Mouse (Mus musculus) CD4-positive helper T cell, adult 2 months (primary cell): ENCODE measurements at regions not wholly inside any gene's neighbourhood (a gene's known extent, or its start where the extent isn't known, plus 50 kb on each side); places are given as distances from the start of the nearest gene placed in this dataset.
A peak's percentile ranks its signal among the peaks of the same experiment; 100 is the strongest.
"Not testable (repeated sequence)": the region's sequence is repeated elsewhere in the genome, so short reads cannot be mapped to it uniquely, and the experiment has no call there.

Experiments used
- DNase-seq: peaks from one replicate; pipeline ENCODE4 v3.0.0-alpha.2; 2012; ENCODE audit warnings: low read depth, missing footprints, low spot score

- DNase-seq, result not testable (repeated sequence)
These were observed 88.4 kb upstream of the Slc2a12 start for GRCm38 (mm10) chr10:22556401-22556800.

GRCm38 (mm10) chr10:22569250-22570010 is 75.4 kb upstream of the Slc2a12 start:
- DNase-seq, result not testable (repeated sequence)

- not testable (repeated sequence) for DNase-seq
These were observed 70.8 kb upstream of the Slc2a12 start for GRCm38 (mm10) chr10:22574048-22574447.

- peak; percentile 25 for DNase-seq
These were observed 65.4 kb upstream of the Slc2a12 start for GRCm38 (mm10) chr10:22579426-22579825.

GRCm38 (mm10) chr10:22581300-22581699 is 63.5 kb upstream of the Slc2a12 start:
- not testable (repeated sequence) for DNase-seq

GRCm38 (mm10) chr10:22583306-22583705 is 61.5 kb upstream of the Slc2a12 start:
- DNase-seq, result not testable (repeated sequence)

- not testable (repeated sequence) for DNase-seq
These were observed 56.2 kb upstream of the Slc2a12 start for GRCm38 (mm10) chr10:22588587-22588986.

GRCm38 (mm10) chr10:22591664-22592063 is 53.1 kb upstream of the Slc2a12 start:
- DNase-seq, result not testable (repeated sequence)

GRCm38 (mm10) chr10:22592189-22592603 is 52.6 kb upstream of the Slc2a12 start:
- DNase-seq, result not testable (repeated sequence)

GRCm38 (mm10) chr10:22592752-22593151 is 52.1 kb upstream of the Slc2a12 start:
- DNase-seq, result not testable (repeated sequence)
